Mouse (Mus musculus) sigmoid colon, adult 10 weeks (tissue): ENCODE measurements around the gene Sema6c. TPM values are rescaled to one million over a fixed set of nuclear protein-coding genes. Genes with fewer than 3 reads are reported as not detected.

Experiments
- polyA plus RNA-seq: library from polyadenylated mRNA; stranded (reverse); fragments of 350-450 nt; fragmentation: Illumina TruSeq; extraction: RNeasy Lipid Tissue Mini Kit (QIAGEN cat#74804); gene quantifications from one replicate; pipeline ENCODE4 v1.2.3, GENCODE M21; 2014; ENCODE audit warnings: low read depth, low replicate concordance

Gene Sema6c
- polyA plus RNA-seq: not detected

GRCm38 (mm10) chr3:95159987-95160963, at the start of gene Sema6c:
Sema6c (plus strand) TSS chr3:95160457.

GRCm38 (mm10) chr3:95110911-95111726, 49.1 kb upstream of the Sema6c start, which contains the start of gene Vps72:
Vps72 (plus strand) TSS chr3:95111022.

GRCm38 (mm10) chr3:95124246-95124645, 36.0 kb upstream of the Sema6c start, which contains the start of gene Tmod4:
Tmod4 (plus strand) TSS chr3:95124476.

GRCm38 (mm10) chr3:95133680-95134101, 26.6 kb upstream of the Sema6c start, which contains the start of the genes Scnm1 and Lysmd1:
Scnm1 (minus strand) TSS chr3:95134011.
Lysmd1 (plus strand) TSS chr3:95134088.

GRCm38 (mm10) chr3:95141952-95142616, 18.2 kb upstream of the Sema6c start, which contains the start of gene Tnfaip8l2:
Tnfaip8l2 (minus strand) TSS chr3:95142360.

GRCm38 (mm10) chr3:95217255-95218134, 57.2 kb downstream of the Sema6c start, which contains the start of gene Gabpb2:
Gabpb2 (minus strand) TSS chr3:95217916.

Other genes with a start within 250 kb of the Sema6c start
- gene Selenbp1, start 227.4 kb upstream of the Sema6c start, polyA plus RNA-seq: 57.4 TPM
- 18.9 TPM for gene Rfx5, start 206.4 kb upstream of the Sema6c start, polyA plus RNA-seq
- 6.1 TPM for gene Pi4kb, start 185.7 kb upstream of the Sema6c start, polyA plus RNA-seq
- gene Zfp687, start 145.0 kb upstream of the Sema6c start, polyA plus RNA-seq: 4.5 TPM
- gene Psmd4, start 117.8 kb upstream of the Sema6c start, polyA plus RNA-seq: 10.4 TPM
- gene Pip5k1a, start 53.5 kb upstream of the Sema6c start, polyA plus RNA-seq: 14.5 TPM
- gene Vps72, start 49.4 kb upstream of the Sema6c start, polyA plus RNA-seq: 33.0 TPM
- gene Tmod4, start 36.0 kb upstream of the Sema6c start, polyA plus RNA-seq: 3.4 TPM
- 20.0 TPM for gene Scnm1, start 26.4 kb upstream of the Sema6c start, polyA plus RNA-seq
- gene Lysmd1, start 26.4 kb upstream of the Sema6c start, polyA plus RNA-seq: 1.8 TPM
- not detected for gene Tnfaip8l2, start 18.1 kb upstream of the Sema6c start, polyA plus RNA-seq
- 53.4 TPM for gene Gabpb2, start 57.5 kb downstream of the Sema6c start, polyA plus RNA-seq
- gene Cdc42se1, start 68.3 kb downstream of the Sema6c start, polyA plus RNA-seq: 18.0 TPM
- 40.5 TPM for gene Mllt11, start 71.7 kb downstream of the Sema6c start, polyA plus RNA-seq
- gene Gm128, start 81.1 kb downstream of the Sema6c start, polyA plus RNA-seq: not detected
- gene Bnipl, start 90.7 kb downstream of the Sema6c start, polyA plus RNA-seq: 1.4 TPM
- 113 TPM for gene Mindy1, start 120.9 kb downstream of the Sema6c start, polyA plus RNA-seq
- 7.0 TPM for gene Prune1, start 121.6 kb downstream of the Sema6c start, polyA plus RNA-seq
- gene Anxa9, start 146.7 kb downstream of the Sema6c start, polyA plus RNA-seq: not detected
- gene Cers2, start 154.3 kb downstream of the Sema6c start, polyA plus RNA-seq: 83.0 TPM
- gene Setdb1, start 196.7 kb downstream of the Sema6c start, polyA plus RNA-seq: 20.2 TPM
- gene 4930558C23Rik, start 242.4 kb downstream of the Sema6c start, polyA plus RNA-seq: not detected